Mouse (Mus musculus): ENCODE data around the gene Tmem82.

Gene Tmem82

GRCm38 (mm10) chr4:141618565-141619243, at the start of gene Tmem82:
Gene Tmem82 (minus strand): TSS chr4:141618633.
- CTCF ChIA-PET: interaction anchor here (0.5 to 0.7 kb wide), 5 partner anchors 13 to 661 kb away, joined by 3 to 14 read pairs (median 4); no protein-coding TSS in a partner anchor

- CTCF ChIA-PET: interaction anchor here (0.6 kb wide), 2 partner anchors 34 to 287 kb away, joined by 3 to 6 read pairs; no protein-coding TSS in a partner anchor
These were observed 46.4 kb upstream of the Tmem82 start, which contains the start of gene Plekhm2 for GRCm38 (mm10) chr4:141664799-141665198. Gene Plekhm2 (minus strand): TSS chr4:141664899.

GRCm38 (mm10) chr4:141664011-141664745, 45.7 kb upstream of the Tmem82 start:
- CTCF ChIA-PET: interaction anchor here (0.6 kb wide), 3 partner anchors 35 to 299 kb away, joined by 3 to 6 read pairs (median 3); no protein-coding TSS in a partner anchor

GRCm38 (mm10) chr4:141663122-141663931, 44.9 kb upstream of the Tmem82 start:
- CTCF ChIA-PET: interaction anchor here (0.6 kb wide), 1 partner anchor 14 kb away, joined by 5 read pairs; no protein-coding TSS in a partner anchor

GRCm38 (mm10) chr4:141660884-141661283, 42.5 kb upstream of the Tmem82 start:
- CTCF ChIA-PET: no interaction called here

GRCm38 (mm10) chr4:141659739-141660138, 41.3 kb upstream of the Tmem82 start:
- CTCF ChIA-PET: no interaction called here

GRCm38 (mm10) chr4:141658846-141659484, 40.5 kb upstream of the Tmem82 start:
- CTCF ChIA-PET: no interaction called here

GRCm38 (mm10) chr4:141656932-141657331, 38.5 kb upstream of the Tmem82 start:
- CTCF ChIA-PET: interaction anchor here (1.0 kb wide), 1 partner anchor 66 kb away, joined by 4 read pairs; no protein-coding TSS in a partner anchor

- CTCF ChIA-PET: no interaction called here
These were observed 37.6 kb upstream of the Tmem82 start for GRCm38 (mm10) chr4:141655908-141656608.

GRCm38 (mm10) chr4:141654509-141654908, 36.1 kb upstream of the Tmem82 start:
- CTCF ChIA-PET: interaction anchor here (0.6 kb wide), 1 partner anchor 1804 kb away, joined by 5 read pairs; no protein-coding TSS in a partner anchor

GRCm38 (mm10) chr4:141653813-141654212, 35.4 kb upstream of the Tmem82 start:
- CTCF ChIA-PET: no interaction called here

GRCm38 (mm10) chr4:141653044-141653443, 34.6 kb upstream of the Tmem82 start:
- CTCF ChIA-PET: no interaction called here

GRCm38 (mm10) chr4:141651944-141652343, 33.5 kb upstream of the Tmem82 start:
- CTCF ChIA-PET: no interaction called here

- CTCF ChIA-PET: no interaction called here
These were observed 32.9 kb upstream of the Tmem82 start for GRCm38 (mm10) chr4:141651286-141651685.

- CTCF ChIA-PET: no interaction called here
These were observed 30.8 kb upstream of the Tmem82 start for GRCm38 (mm10) chr4:141649244-141649643.

GRCm38 (mm10) chr4:141648262-141648661, 29.8 kb upstream of the Tmem82 start:
- CTCF ChIA-PET: no interaction called here

- CTCF ChIA-PET: no interaction called here
These were observed 28.8 kb upstream of the Tmem82 start for GRCm38 (mm10) chr4:141647187-141647586.

GRCm38 (mm10) chr4:141645988-141646387, 27.6 kb upstream of the Tmem82 start:
- CTCF ChIA-PET: interaction anchor here (0.8 kb wide), 1 partner anchor 34 kb away, joined by 3 read pairs; no protein-coding TSS in a partner anchor

- CTCF ChIA-PET: no interaction called here
These were observed 24.9 kb upstream of the Tmem82 start for GRCm38 (mm10) chr4:141643118-141643855.

Data from spleen, embryonic (tissue).